Comparison of ENCODE assay signal across 17 mouse cellular contexts in genomic region chr17:24674277-24674676, GRCm38 (mm10). TPM values are rescaled to one million over a fixed set of nuclear protein-coding genes. Genes with fewer than 3 reads are reported as not detected.
DNase-seq lines count a peak whose midpoint lies in the region; ATAC-seq and TF ChIP-seq lines count a peak whose summit lies in the region.
"Had no signal": no experiment of that assay in that cellular context is flagged by ENCODE, and none has a peak within 500 bp of the region (broad histone marks: within the 10 kb centered on the region; RNA-seq: fewer than 3 reads in every experiment).

No protein-coding gene starts in this region.

- H3K27ac ChIP-seq in forebrain, embryonic 15.5 days (replicated peaks) = no peak overlapping the region
- H3K27ac ChIP-seq in forebrain, postnatal 0 days (ENCODE audit: low read depth, low read length) = no peak overlapping the region
- H3K27ac ChIP-seq: heart, embryonic 10.5 days; kidney, embryonic 15.5 days; left cerebral cortex, adult 2 months had no signal

- 0 out of 2 replicates have a peak overlapping the region, but pooled peaks have one; percentile 9 for H3K9ac ChIP-seq in forebrain, embryonic 15.5 days (replicated peaks)
- no peak overlapping the region for H3K9ac ChIP-seq in forebrain, postnatal 0 days
- H3K9ac ChIP-seq: kidney, embryonic 15.5 days; lung, embryonic 14.5 days had no signal

- H3K4me2 ChIP-seq in forebrain, embryonic 15.5 days (replicated peaks) = no peak overlapping the region
- H3K4me2 ChIP-seq in forebrain, postnatal 0 days (ENCODE audit: low read depth) = no peak overlapping the region
- H3K4me2 ChIP-seq: kidney, embryonic 15.5 days; lung, embryonic 14.5 days had no signal

- ATAC-seq in forebrain, embryonic 15.5 days (replicated peaks) = no peak
- no peak for ATAC-seq in forebrain, postnatal 0 days

- H3K4me1 ChIP-seq in forebrain, embryonic 15.5 days = peaks cover 28% of the 10 kb centered on the region
- peaks cover 9% of the 10 kb centered on the region; the same call in 1 of the 2 replicates for H3K4me1 ChIP-seq in forebrain, postnatal 0 days (ENCODE audit: insufficient read depth)

- no peak for TF ChIP-seq CTCF in forebrain, postnatal 0 days (IDR thresholded peaks at IDR 0.05; ENCODE audit: low read depth)

- H3K36me3 ChIP-seq in forebrain, embryonic 15.5 days = peaks cover 27% of the 10 kb centered on the region
- peaks cover 27% of the 10 kb centered on the region for H3K36me3 ChIP-seq in forebrain, postnatal 0 days (ENCODE audit: insufficient read depth)

- no peaks in the 10 kb centered on the region for H3K27me3 ChIP-seq in forebrain, embryonic 15.5 days
- H3K27me3 ChIP-seq in forebrain, postnatal 0 days (ENCODE audit: insufficient read depth, low read length) = no peaks in the 10 kb centered on the region
- H3K27me3 ChIP-seq: kidney, embryonic 15.5 days; megakaryocyte, embryonic 14.5 days had no signal

- no peak overlapping the region for H3K4me3 ChIP-seq in forebrain, embryonic 15.5 days
- no peak overlapping the region for H3K4me3 ChIP-seq in forebrain, postnatal 0 days (ENCODE audit: low read depth, low read length)
- H3K4me3 ChIP-seq: heart, embryonic 10.5 days; kidney, embryonic 15.5 days; left cerebral cortex, adult 2 months; megakaryocyte, embryonic 14.5 days had no signal

- DNase-seq in forebrain, postnatal 0 days = no peak
- peak; percentile 47 for DNase-seq in layer of hippocampus, adult 11-12 months (ENCODE audit: low spot score)
- no peak for DNase-seq in layer of hippocampus, adult 9-11 months
- peak; percentile 81 for DNase-seq in right cerebral cortex, adult 18-20 months
- no peak for DNase-seq in right cerebral cortex, postnatal 4 days
- DNase-seq in telencephalon, adult 2 months (ENCODE audit: low read depth, low spot score) = peak; percentile 74
- DNase-seq in urinary bladder, adult 2 months (ENCODE audit: low spot score) = no peak
- DNase-seq: adrenal gland, postnatal 25 days; cerebellum, postnatal 36 days; lung, embryonic 14.5 days had no signal

- WGBS in forebrain, embryonic 15.5 days = 76% methylated on average over 7 of the region's 7 CpGs
- 65% methylated on average over 7 of the region's 7 CpGs for WGBS in forebrain, postnatal 0 days

- H3K9me3 ChIP-seq in forebrain, embryonic 15.5 days = no peaks in the 10 kb centered on the region
- H3K9me3 ChIP-seq in forebrain, postnatal 0 days (ENCODE audit: low read length) = no peaks in the 10 kb centered on the region
- H3K9me3 ChIP-seq: heart, embryonic 10.5 days; kidney, embryonic 15.5 days; megakaryocyte, embryonic 14.5 days had no signal

RNA-seq across cellular contexts. Expression of gene Zfp598, which starts 4.8 kb away (rescaled TPM):
- polyA plus RNA-seq in forebrain, embryonic 15.5 days (2015; fragmentation: Nextera tagmentation; extraction: Ambion mirVana) = 19.1 and 20.9 TPM in 2 replicates
- total RNA-seq in forebrain, postnatal 0 days (2014; rRNA removed) = 31.2 and 41.5 TPM in 2 replicates
- 14.6 and 15.0 TPM in 2 replicates for polyA plus RNA-seq in forebrain, postnatal 0 days (2015; fragmentation: Nextera tagmentation; extraction: Ambion mirVana)
- polyA plus RNA-seq in urinary bladder, adult 2 months (2012; rRNA removed) = 42.9 and 54.2 TPM in 2 replicates

RNA-seq across cellular contexts. Expression of gene Syngr3, which starts 15.5 kb away (rescaled TPM):
- polyA plus RNA-seq in forebrain, embryonic 15.5 days (2015; fragmentation: Nextera tagmentation; extraction: Ambion mirVana) = 134 and 145 TPM in 2 replicates
- total RNA-seq in forebrain, postnatal 0 days (2014; rRNA removed) = 218 and 221 TPM in 2 replicates
- polyA plus RNA-seq in forebrain, postnatal 0 days (2015; fragmentation: Nextera tagmentation; extraction: Ambion mirVana) = 255 and 290 TPM in 2 replicates
- polyA plus RNA-seq in urinary bladder, adult 2 months (2012; rRNA removed) = 0.58 and 0.62 TPM in 2 replicates

RNA-seq across cellular contexts. Expression of gene Npw, which starts 16.0 kb away (rescaled TPM):
- not detected in 2 replicates for polyA plus RNA-seq in forebrain, embryonic 15.5 days (2015; fragmentation: Nextera tagmentation; extraction: Ambion mirVana)
- total RNA-seq in forebrain, postnatal 0 days (2014; rRNA removed) = not detected in 2 replicates
- polyA plus RNA-seq in forebrain, postnatal 0 days (2015; fragmentation: Nextera tagmentation; extraction: Ambion mirVana) = 0.64 and 0.96 TPM in 2 replicates
- polyA plus RNA-seq in urinary bladder, adult 2 months (2012; rRNA removed) = 0.62 and 0.80 TPM in 2 replicates
- total RNA-seq: adrenal gland, postnatal 25 days had no signal
- polyA plus RNA-seq: frontal cortex, adult 2 months; thymus, postnatal 0 days had no signal

RNA-seq across cellular contexts. Expression of gene Gfer, which starts 21.7 kb away (rescaled TPM):
- 38.7 TPM in 2 replicates for polyA plus RNA-seq in forebrain, embryonic 15.5 days (2015; fragmentation: Nextera tagmentation; extraction: Ambion mirVana)
- 34.5 and 34.7 TPM in 2 replicates for total RNA-seq in forebrain, postnatal 0 days (2014; rRNA removed)
- 35.4 and 38.0 TPM in 2 replicates for polyA plus RNA-seq in forebrain, postnatal 0 days (2015; fragmentation: Nextera tagmentation; extraction: Ambion mirVana)
- 21.0 and 23.7 TPM in 2 replicates for polyA plus RNA-seq in urinary bladder, adult 2 months (2012; rRNA removed)

RNA-seq across cellular contexts. Expression of gene Noxo1, which starts 21.8 kb away (rescaled TPM):
- polyA plus RNA-seq in forebrain, embryonic 15.5 days (2015; fragmentation: Nextera tagmentation; extraction: Ambion mirVana) = 1.4 and 2.0 TPM in 2 replicates
- total RNA-seq in forebrain, postnatal 0 days (2014; rRNA removed) = 3.8 and 4.5 TPM in 2 replicates
- 1.4 and 2.5 TPM in 2 replicates for polyA plus RNA-seq in forebrain, postnatal 0 days (2015; fragmentation: Nextera tagmentation; extraction: Ambion mirVana)
- 7.6 and 10.7 TPM in 2 replicates for polyA plus RNA-seq in urinary bladder, adult 2 months (2012; rRNA removed)

Comparison
In these comparisons a context has a peak if more than half of its experiments do, and no peak if none do; other contexts are left out.
1. DNase-seq: peak in layer of hippocampus, adult 11-12 months (single experiment), right cerebral cortex, adult 18-20 months (single experiment) and telencephalon, adult 2 months (single experiment); none in forebrain, postnatal 0 days (single experiment), layer of hippocampus, adult 9-11 months (single experiment), right cerebral cortex, postnatal 4 days (single experiment) and urinary bladder, adult 2 months (single experiment).
2. RNA of gene Syngr3, which starts 15.5 kb away (polyA plus RNA-seq): 255 to 290 TPM in forebrain, postnatal 0 days and 134 to 145 TPM in forebrain, embryonic 15.5 days; 0.58 to 0.62 TPM in urinary bladder, adult 2 months; every median in the first group is over 10 times any median in the second.